Mouse (Mus musculus) MEL (cell line): ENCODE measurements at regions not wholly inside any gene's neighbourhood (a gene's known extent, or its start where the extent isn't known, plus 50 kb on each side); places are given as distances from the start of the nearest gene placed in this dataset.

Experiments
- DNase-seq: peaks from one replicate; pipeline ENCODE4 v3.0.0; 2011; ENCODE audit warnings: low read depth, low spot score
- H3K27ac ChIP-seq: 2 replicates; pipeline ENCODE4 v1.5.1; 2012; ENCODE audit warnings: low read depth, mild to moderate bottlenecking, control low read depth, low read length, moderate library complexity; ENCODE audit not compliant: control insufficient read depth
- H3K27me3 ChIP-seq, 2 experiments: fragments of 150-350 bp in 1 of 2; sonication (generic) in 1 of 2; 2 replicates each; pipeline ENCODE4 v1.6.1; 2012; ENCODE audit warnings: low read length in 2 of 2, mild to moderate bottlenecking in 2 of 2, improper control_type of control experiment in 1 of 2, moderate library complexity in 1 of 2; ENCODE audit not compliant: insufficient read depth in 2 of 2, control insufficient read depth in 1 of 2
- H3K36me3 ChIP-seq, 2 experiments: 2 replicates each; pipeline ENCODE4 v1.6.1; 2012 to 2014; ENCODE audit warnings: low read length in 2 of 2, improper control_type of control experiment in 1 of 2, inconsistent platforms in 1 of 2, mild to moderate bottlenecking in 1 of 2; ENCODE audit not compliant: insufficient read depth in 2 of 2, control insufficient read depth in 1 of 2
- H3K4me1 ChIP-seq, 2 experiments: fragments of 150-350 bp in 1 of 2; sonication (generic) in 1 of 2; 2 replicates each; pipeline ENCODE4 v1.6.1; 2012; ENCODE audit warnings: low read length in 2 of 2, improper control_type of control experiment in 1 of 2, mild to moderate bottlenecking in 1 of 2; ENCODE audit not compliant: insufficient read depth in 2 of 2, control insufficient read depth in 1 of 2
- H3K4me3 ChIP-seq, 2 experiments: fragments of 150-350 bp in 1 of 2; sonication (generic) in 1 of 2; 2 replicates each; pipeline ENCODE4 v1.5.1; 2012; ENCODE audit warnings: low read depth in 2 of 2, low read length in 2 of 2, mild to moderate bottlenecking in 2 of 2, moderate library complexity in 2 of 2, control low read depth in 1 of 2, improper control_type of control experiment in 1 of 2; ENCODE audit not compliant: control insufficient read depth in 1 of 2, insufficient read depth in 1 of 2
- H3K79me2 ChIP-seq: 2 replicates; pipeline ENCODE4 v1.6.1; 2012; ENCODE audit warnings: mild to moderate bottlenecking, low read length, moderate library complexity; ENCODE audit not compliant: control insufficient read depth, poor library complexity, insufficient read depth
- H3K9ac ChIP-seq: 2 replicates; pipeline ENCODE4 v1.6.1; 2012; ENCODE audit warnings: low read depth, mild to moderate bottlenecking, control low read depth, low read length, moderate library complexity; ENCODE audit not compliant: control insufficient read depth, poor library complexity, severe bottlenecking
- H3K9me3 ChIP-seq: fragments of 150-350 bp; sonication (generic); replicated peaks from 2 replicates; pipeline ENCODE4 v1.6.1; 2012; ENCODE audit warnings: mild to moderate bottlenecking, low read length, improper control_type of control experiment, moderate library complexity; ENCODE audit not compliant: insufficient read depth
- BHLHE40 ChIP-seq: IDR thresholded peaks from 2 replicates; pipeline ENCODE4 v1.6.1; 2012; ENCODE audit warnings: low read depth, mild to moderate bottlenecking, inconsistent platforms, low read length, improper control_type of control experiment, borderline replicate concordance
- CHD2 ChIP-seq: IDR thresholded peaks from 2 replicates; pipeline ENCODE4 v1.6.1; 2011; ENCODE audit warnings: low read length, improper control_type of control experiment
- E2F4 ChIP-seq: IDR thresholded peaks from 2 replicates; pipeline ENCODE4 v1.6.1; 2011; ENCODE audit warnings: low read depth, low read length, improper control_type of control experiment, borderline replicate concordance
- ELF1 ChIP-seq: IDR thresholded peaks from 2 replicates; pipeline ENCODE4 v1.6.1; 2014; ENCODE audit warnings: low read depth, mild to moderate bottlenecking, inconsistent platforms, low read length, improper control_type of control experiment, moderate library complexity
- EP300 ChIP-seq, 2 experiments: IDR thresholded peaks; 2 replicates each; pipeline ENCODE4 v1.6.1; 2011; ENCODE audit warnings: improper control_type of control experiment in 2 of 2, low read length in 2 of 2, low read depth in 1 of 2, mild to moderate bottlenecking in 1 of 2
- ETS1 ChIP-seq: IDR thresholded peaks from 2 replicates; pipeline ENCODE4 v1.6.1; 2012; ENCODE audit warnings: low read depth, mild to moderate bottlenecking, inconsistent platforms, low read length, improper control_type of control experiment, moderate library complexity
- GATA1 ChIP-seq: IDR thresholded peaks from 2 replicates; pipeline ENCODE4 v1.6.1; 2011; ENCODE audit warnings: low read depth, low read length, improper control_type of control experiment
- JUND ChIP-seq: IDR thresholded peaks from 2 replicates; pipeline ENCODE4 v1.6.1; 2011; ENCODE audit warnings: low read depth, mild to moderate bottlenecking, improper control_type of control experiment, low read length
- MAFK ChIP-seq: IDR thresholded peaks from 2 replicates; pipeline ENCODE4 v1.6.1; 2011; ENCODE audit warnings: low read depth, mild to moderate bottlenecking, low read length, improper control_type of control experiment, borderline replicate concordance
- MAX ChIP-seq: IDR thresholded peaks from 2 replicates; pipeline ENCODE4 v1.6.1; 2011; ENCODE audit warnings: low read length, improper control_type of control experiment
- MYB ChIP-seq: IDR thresholded peaks from 2 replicates; pipeline ENCODE4 v1.6.1; 2011; ENCODE audit warnings: mild to moderate bottlenecking, low read depth, low read length, improper control_type of control experiment
- MYC ChIP-seq: IDR thresholded peaks from 2 replicates; pipeline ENCODE4 v1.6.1; 2011; ENCODE audit warnings: low read depth, mild to moderate bottlenecking, low read length, improper control_type of control experiment, moderate library complexity
- NELFE ChIP-seq: IDR thresholded peaks from 2 replicates; pipeline ENCODE4 v1.6.1; 2011; ENCODE audit warnings: low read depth, low read length, improper control_type of control experiment
- NRF1 ChIP-seq: IDR thresholded peaks from 2 replicates; pipeline ENCODE4 v1.6.1; 2014; ENCODE audit warnings: low read depth, mild to moderate bottlenecking, inconsistent platforms, low read length, improper control_type of control experiment, moderate library complexity; ENCODE audit not compliant: poor library complexity, insufficient read depth, severe bottlenecking
- RCOR1 ChIP-seq: IDR thresholded peaks from 2 replicates; pipeline ENCODE4 v1.6.1; 2012; ENCODE audit warnings: low read depth, mild to moderate bottlenecking, inconsistent platforms, low read length, improper control_type of control experiment
- SIN3A ChIP-seq: IDR thresholded peaks from 2 replicates; pipeline ENCODE4 v1.6.1; 2012; ENCODE audit warnings: low read length, improper control_type of control experiment, inconsistent platforms
- SMC3 ChIP-seq: IDR thresholded peaks from 2 replicates; pipeline ENCODE4 v1.6.1; 2011; ENCODE audit warnings: low read depth, low read length, improper control_type of control experiment
- TAL1 ChIP-seq: IDR thresholded peaks from 2 replicates; pipeline ENCODE4 v1.6.1; 2012; ENCODE audit warnings: mild to moderate bottlenecking, inconsistent platforms, low read length, moderate library complexity, mixed read lengths
- TBP ChIP-seq: IDR thresholded peaks from 2 replicates; pipeline ENCODE4 v1.8.0; 2011; ENCODE audit warnings: low read depth, low read length, improper control_type of control experiment
- TCF12 ChIP-seq: IDR thresholded peaks from 2 replicates; pipeline ENCODE4 v1.6.1; 2014; ENCODE audit warnings: low read depth, mild to moderate bottlenecking, inconsistent platforms, low read length, improper control_type of control experiment, moderate library complexity
- UBTF ChIP-seq: IDR thresholded peaks from 2 replicates; pipeline ENCODE4 v1.6.1; 2012; ENCODE audit warnings: low read depth, mild to moderate bottlenecking, inconsistent platforms, low read length, improper control_type of control experiment, moderate library complexity, borderline replicate concordance; ENCODE audit not compliant: insufficient read depth
- USF1 ChIP-seq: IDR thresholded peaks from 2 replicates; pipeline ENCODE4 v1.6.1; 2014; ENCODE audit warnings: low read depth, mild to moderate bottlenecking, inconsistent platforms, low read length, improper control_type of control experiment, moderate library complexity
- USF2 ChIP-seq, 2 experiments: IDR thresholded peaks; 2 replicates each; pipeline ENCODE4 v1.6.1; 2011 to 2012; ENCODE audit warnings: improper control_type of control experiment in 2 of 2, low read length in 2 of 2, borderline replicate concordance in 1 of 2, inconsistent platforms in 1 of 2, low read depth in 1 of 2, mild to moderate bottlenecking in 1 of 2; ENCODE audit not compliant: insufficient read depth in 1 of 2
- ZC3H11A ChIP-seq: IDR thresholded peaks from 2 replicates; pipeline ENCODE4 v1.6.1; 2012; ENCODE audit warnings: low read depth, mild to moderate bottlenecking, inconsistent platforms, low read length, improper control_type of control experiment
- ZNF384 ChIP-seq: IDR thresholded peaks from 2 replicates; pipeline ENCODE4 v1.6.1; 2012; ENCODE audit warnings: low read depth, mild to moderate bottlenecking, inconsistent platforms, low read length, improper control_type of control experiment

DNA sequence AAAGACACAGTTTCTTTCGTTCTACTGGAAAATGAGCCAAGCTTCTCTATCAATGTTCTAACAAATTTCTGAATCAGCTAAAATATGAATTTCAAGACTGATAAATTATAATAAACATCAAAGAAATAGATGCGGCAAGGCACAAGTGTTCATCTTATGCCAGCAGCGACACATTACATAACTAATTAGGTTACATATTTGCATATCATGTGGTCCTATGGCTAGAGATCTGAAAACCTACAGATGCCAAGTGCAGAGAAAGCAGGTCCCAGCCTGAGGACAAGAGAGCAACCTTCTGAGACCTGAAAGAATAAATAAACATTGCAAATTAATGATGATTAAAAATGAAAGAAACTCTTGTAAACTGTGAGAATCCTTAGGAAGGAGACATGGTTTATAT is 201.3 kb upstream of the Tent5a start:
- no peaks in the 10 kb centered on the region for H3K4me1 ChIP-seq
- no peak overlapping the region for H3K4me3 ChIP-seq
- H3K27me3 ChIP-seq: no peaks in the 10 kb centered on the region
- no peak for DNase-seq
- H3K9me3 ChIP-seq: no peaks in the 10 kb centered on the region
- no peak overlapping the region for H3K27ac ChIP-seq
- no peaks in the 10 kb centered on the region for H3K79me2 ChIP-seq
- TF ChIP-seq RCOR1: no peak
- no peak for TF ChIP-seq TBP
- no peak for TF ChIP-seq MAFK
- TF ChIP-seq GATA1: no peak
- no peak for TF ChIP-seq JUND
- TF ChIP-seq ZC3H11A: no peak
- H3K9ac ChIP-seq: no peak overlapping the region
- no peaks in the 10 kb centered on the region for H3K36me3 ChIP-seq

DNA sequence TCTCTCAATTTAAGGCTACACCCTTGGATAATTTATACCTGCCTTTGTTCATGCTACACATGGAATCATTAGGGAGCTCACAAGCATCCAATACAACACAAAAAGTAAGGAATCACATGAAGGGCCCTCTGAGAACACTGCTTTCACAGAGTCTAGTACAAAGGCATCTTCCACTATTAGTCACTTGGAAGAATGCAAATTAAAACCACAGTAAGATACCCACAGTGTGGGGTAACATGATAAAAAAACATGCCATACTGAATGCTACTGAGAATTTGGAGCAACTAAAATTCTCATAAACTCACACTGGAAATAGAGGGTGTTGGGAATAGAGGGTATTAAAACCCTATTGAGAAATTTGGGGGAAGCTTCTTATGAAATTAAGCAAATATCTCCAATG is 197.6 kb upstream of the Tent5a start:
- Histone ChIP-seq H3K4me3 (no peak overlapping the region), H3K9ac (no peak overlapping the region), H3K27me3 (no peaks in the 10 kb centered on the region), H3K4me1 (no peaks in the 10 kb centered on the region; a peak in 1 of 4 replicates), H3K9me3 (no peaks in the 10 kb centered on the region), H3K36me3 (no peaks in the 10 kb centered on the region; a peak in 1 of 4 replicates), H3K79me2 (no peaks in the 10 kb centered on the region), H3K27ac (no peak overlapping the region)
- no peak for DNase-seq
- no peak for TF ChIP-seq SMC3

DNA sequence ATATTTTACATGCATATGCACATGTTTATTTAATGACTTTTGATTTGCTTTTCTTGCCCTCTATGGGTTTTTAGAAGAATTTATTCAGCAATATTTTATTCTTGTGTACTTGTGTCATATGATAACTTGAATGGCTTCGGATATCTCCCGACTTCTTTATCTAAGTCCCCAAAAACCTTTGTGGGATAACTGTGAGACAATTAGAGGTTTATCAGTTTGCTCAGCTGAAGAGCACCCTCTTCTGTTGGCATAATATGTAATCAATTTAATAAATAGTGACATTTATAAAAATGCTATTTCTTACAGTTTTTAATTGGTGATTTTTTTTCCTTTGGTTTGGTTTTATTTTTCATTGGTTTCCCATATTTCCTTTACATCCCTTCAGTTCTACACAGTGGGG is 194.2 kb upstream of the Tent5a start:
- Histone ChIP-seq H3K4me1 (no peaks in the 10 kb centered on the region; a peak in 1 of 4 replicates), H3K4me3 (no peak overlapping the region), H3K27ac (no peak overlapping the region), H3K79me2 (no peaks in the 10 kb centered on the region), H3K9me3 (no peaks in the 10 kb centered on the region), H3K9ac (no peak overlapping the region), H3K27me3 (no peaks in the 10 kb centered on the region), H3K36me3 (no peaks in the 10 kb centered on the region; a peak in 1 of 4 replicates)
- DNase-seq: peak; percentile 32
- TF ChIP-seq USF2 (IDR thresholded peaks at IDR 0.05; ENCODE audit: borderline replicate concordance in 1 of 2, insufficient read depth in 1 of 2, low read depth in 1 of 2, low read length in 2 of 2) (no peak), USF1 (no peak), ELF1 (no peak), ZNF384 (0 out of 2 replicates have a peak, but pooled peaks have one; percentile 16), ETS1 (peak; percentile 59), TAL1 (no peak), EP300 (IDR thresholded peaks at IDR 0.05; ENCODE audit: low read depth in 1 of 2, low read length in 2 of 2) (peak; percentile 50 to 86), SMC3 (peak; percentile 53), ZC3H11A (peak; percentile 38; the same call in 1 of the 2 replicates), NRF1 (no peak), TBP (no peak), JUND (no peak), NELFE (no peak), BHLHE40 (no peak), GATA1 (peak; percentile 39; the same call in 1 of the 2 replicates), MAX (no peak), CHD2 (no peak), MYC (no peak), TCF12 (peak; percentile 83), UBTF (no peak), SIN3A (peak; percentile 31; the same call in 1 of the 2 replicates), E2F4 (no peak), RCOR1 (peak; percentile 45; the same call in 1 of the 2 replicates), MYB (no peak)
